Mouse (Mus musculus): ENCODE data around the gene Olfr215. TPM values are rescaled to one million over a fixed set of nuclear protein-coding genes. Genes with fewer than 3 reads are reported as not detected.

The Olfr215 gene
- total RNA-seq, 2 experiments from 2014 or later = not detected

Other genes with a start within 250 kb of the Olfr215 start
- gene March8, start 246.2 kb downstream of the Olfr215 start, total RNA-seq (2015; ENCODE audit: low replicate concordance) = 546 and 733 TPM in 2 replicates
- 1,003 and 1,028 TPM in 2 replicates for gene March8, start 246.2 kb downstream of the Olfr215 start, total RNA-seq (2017; ENCODE audit: low replicate concordance)
- gene Alox5, start 123.0 kb downstream of the Olfr215 start, total RNA-seq (2015; ENCODE audit: low replicate concordance) = 29.6 and 33.4 TPM in 2 replicates
- gene Alox5, start 123.0 kb downstream of the Olfr215 start, total RNA-seq (2017; ENCODE audit: low replicate concordance) = 16.6 and 19.0 TPM in 2 replicates
- gene Olfr211, start 95.1 kb downstream of the Olfr215 start, total RNA-seq (2015; ENCODE audit: low replicate concordance) = not detected in 2 replicates
- not detected in 2 replicates for gene Olfr211, start 95.1 kb downstream of the Olfr215 start, total RNA-seq (2017; ENCODE audit: low replicate concordance)
- not detected in 2 replicates for gene Olfr212, start 77.7 kb downstream of the Olfr215 start, total RNA-seq (2015; ENCODE audit: low replicate concordance)
- not detected in 2 replicates for gene Olfr212, start 77.7 kb downstream of the Olfr215 start, total RNA-seq (2017; ENCODE audit: low replicate concordance)
- gene Olfr213, start 45.7 kb downstream of the Olfr215 start, total RNA-seq (2015; ENCODE audit: low replicate concordance) = not detected in 2 replicates
- 0.14 and 0.43 TPM in 2 replicates for gene Olfr213, start 45.7 kb downstream of the Olfr215 start, total RNA-seq (2017; ENCODE audit: low replicate concordance)
- not detected in 2 replicates for gene Gm5580, start 33.1 kb downstream of the Olfr215 start, total RNA-seq (2015; ENCODE audit: low replicate concordance)
- not detected in 2 replicates for gene Gm5580, start 33.1 kb downstream of the Olfr215 start, total RNA-seq (2017; ENCODE audit: low replicate concordance)
- not detected in 2 replicates for gene Olfr214, start 30.0 kb downstream of the Olfr215 start, total RNA-seq (2015; ENCODE audit: low replicate concordance)
- not detected in 2 replicates for gene Olfr214, start 30.0 kb downstream of the Olfr215 start, total RNA-seq (2017; ENCODE audit: low replicate concordance)
- gene Zfp422, start 44.8 kb upstream of the Olfr215 start, total RNA-seq (2015; ENCODE audit: low replicate concordance) = 18.6 and 21.1 TPM in 2 replicates
- gene Zfp422, start 44.8 kb upstream of the Olfr215 start, total RNA-seq (2017; ENCODE audit: low replicate concordance) = 3.9 and 8.5 TPM in 2 replicates
- not detected in 2 replicates for gene Depp1, start 66.4 kb upstream of the Olfr215 start, total RNA-seq (2015; ENCODE audit: low replicate concordance)
- gene Depp1, start 66.4 kb upstream of the Olfr215 start, total RNA-seq (2017; ENCODE audit: low replicate concordance) = 0.77 TPM in 1 of 2 replicates, not detected in the other
- gene Rassf4, start 89.8 kb upstream of the Olfr215 start, total RNA-seq (2015; ENCODE audit: low replicate concordance) = 18.6 and 21.1 TPM in 2 replicates
- gene Rassf4, start 89.8 kb upstream of the Olfr215 start, total RNA-seq (2017; ENCODE audit: low replicate concordance) = 9.5 and 13.4 TPM in 2 replicates
- gene Tmem72, start 132.7 kb upstream of the Olfr215 start, total RNA-seq (2015; ENCODE audit: low replicate concordance) = 0.42 TPM in 1 of 2 replicates, not detected in the other
- 0.09 and 0.56 TPM in 2 replicates for gene Tmem72, start 132.7 kb upstream of the Olfr215 start, total RNA-seq (2017; ENCODE audit: low replicate concordance)